Mouse (Mus musculus) heart, adult 2 months (tissue): ENCODE data around the gene Doc2g.

Experiments used
- CTCF ChIP-seq: fragments of 200-600 bp; IDR thresholded peaks from 2 replicates; pipeline ENCODE4 v1.8.1; 2022; ENCODE audit warnings: antibody characterized with exemption, mild to moderate bottlenecking, moderate library complexity
- EP300 ChIP-seq: fragments of 200-500 bp; IDR thresholded peaks from 2 replicates; pipeline ENCODE4 v1.6.1; 2011; ENCODE audit warnings: low read depth, low read length, control low read depth; ENCODE audit not compliant: insufficient read depth
- POLR2A ChIP-seq: fragments of 200-500 bp; IDR thresholded peaks from 2 replicates; pipeline ENCODE4 v1.6.1; 2011; ENCODE audit warnings: mild to moderate bottlenecking, low read depth, low read length, control low read depth; ENCODE audit not compliant: insufficient read depth

- TF ChIP-seq POLR2A (no peak), CTCF (no peak), EP300 (no peak)
Observed at GRCm38 (mm10) chr19:3955804-3956203, 47.3 kb upstream of the Doc2g start.
